Mouse (Mus musculus) cerebellum, adult 9-11 months (tissue): ENCODE measurements at regions not wholly inside any gene's neighbourhood (a gene's known extent, or its start where the extent isn't known, plus 50 kb on each side); places are given as distances from the start of the nearest gene placed in this dataset.
A peak's percentile ranks its signal among the peaks of the same experiment; 100 is the strongest.

Source experiments
- DNase-seq: peaks from one replicate; pipeline ENCODE4 v3.0.0; 2022

- no peak for DNase-seq
These were observed 119.1 kb upstream of the Nbea start for GRCm38 (mm10) chr3:56302346-56303185.

DNA sequence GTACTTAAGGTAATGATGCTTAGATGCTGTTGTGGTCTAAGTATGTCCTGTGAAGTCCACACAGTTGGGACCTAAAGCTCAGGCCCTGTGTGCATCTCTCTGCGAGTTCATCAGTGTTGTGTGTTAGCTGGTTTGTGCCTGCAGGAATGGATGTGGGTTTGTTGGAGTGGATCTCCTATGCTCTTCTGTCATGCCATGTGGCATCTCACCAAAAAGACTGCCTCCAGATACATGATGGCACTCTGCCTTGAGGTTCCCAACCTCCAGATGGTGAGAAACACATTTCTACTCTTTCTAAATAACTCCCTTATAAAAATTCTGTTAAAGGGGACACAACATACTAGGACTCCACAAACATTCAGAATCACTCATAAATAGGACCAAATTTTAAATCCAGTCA is 117.3 kb upstream of the Nbea start:
- peak; percentile 68 for DNase-seq

- DNase-seq, result no peak
These were observed 112.1 kb upstream of the Nbea start for GRCm38 (mm10) chr3:56295578-56295977.

- DNase-seq, result no peak
These were observed 98.0 kb upstream of the Nbea start for GRCm38 (mm10) chr3:56281507-56281906.

DNA sequence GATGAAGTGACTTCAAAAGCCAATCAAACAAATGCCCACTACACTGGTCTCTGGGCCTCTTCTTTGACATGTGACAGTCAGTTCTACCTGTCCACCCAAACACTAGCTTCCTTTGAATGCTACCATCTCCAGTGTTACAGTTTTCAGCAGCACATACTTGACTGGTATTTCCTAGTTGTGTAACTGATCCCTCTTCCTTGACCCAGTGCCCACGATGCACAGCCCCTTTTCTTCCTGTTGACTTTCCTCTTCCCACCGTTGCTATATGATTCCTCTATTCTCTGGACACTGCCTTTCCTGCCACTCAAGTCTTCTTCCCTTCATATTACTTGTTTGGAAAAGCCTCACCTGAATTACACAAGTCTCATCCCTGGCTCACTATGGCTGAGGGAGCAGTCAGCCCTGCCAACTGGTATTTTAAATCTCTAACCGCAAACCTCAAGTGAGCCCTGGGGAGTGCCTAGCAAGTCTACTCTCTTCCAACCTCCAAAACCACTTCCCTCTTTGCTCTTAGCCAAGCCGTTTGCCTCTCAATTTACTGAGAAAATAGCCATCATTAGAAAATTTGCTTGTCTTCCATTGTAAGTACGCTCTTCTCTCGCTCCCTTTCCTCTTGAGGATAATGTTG is 96.9 kb upstream of the Nbea start:
- DNase-seq, result no peak

- DNase-seq, result no peak
These were observed 89.1 kb upstream of the Nbea start for GRCm38 (mm10) chr3:56272587-56272986.

GRCm38 (mm10) chr3:56270241-56270830 is 86.8 kb upstream of the Nbea start:
- no peak for DNase-seq

GRCm38 (mm10) chr3:56261800-56262561 is 78.5 kb upstream of the Nbea start:
- no peak for DNase-seq

- DNase-seq, result no peak
These were observed 72.8 kb upstream of the Nbea start for GRCm38 (mm10) chr3:56256271-56256670.

GRCm38 (mm10) chr3:56244370-56244769 is 60.9 kb upstream of the Nbea start:
- DNase-seq, result no peak

DNA sequence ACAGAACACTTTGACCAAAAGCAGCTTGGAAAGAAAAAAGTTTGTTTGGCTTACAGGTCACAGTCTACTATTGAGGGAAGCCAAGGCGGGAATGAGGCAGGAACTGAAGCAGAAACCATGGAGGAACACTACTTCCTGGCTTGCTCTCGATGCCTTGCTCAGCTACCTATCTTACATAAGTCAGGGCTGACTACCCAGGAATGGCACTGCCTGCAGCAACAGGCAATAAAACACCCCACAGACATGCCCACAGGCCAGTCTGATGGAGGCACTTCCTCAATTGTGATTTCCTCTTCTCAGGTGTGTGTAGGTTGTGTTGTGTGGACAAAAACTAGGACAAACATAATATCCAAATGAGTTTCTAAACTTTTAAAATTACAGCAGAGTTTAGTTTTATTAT is 54.7 kb upstream of the Nbea start:
- no peak for DNase-seq

DNA sequence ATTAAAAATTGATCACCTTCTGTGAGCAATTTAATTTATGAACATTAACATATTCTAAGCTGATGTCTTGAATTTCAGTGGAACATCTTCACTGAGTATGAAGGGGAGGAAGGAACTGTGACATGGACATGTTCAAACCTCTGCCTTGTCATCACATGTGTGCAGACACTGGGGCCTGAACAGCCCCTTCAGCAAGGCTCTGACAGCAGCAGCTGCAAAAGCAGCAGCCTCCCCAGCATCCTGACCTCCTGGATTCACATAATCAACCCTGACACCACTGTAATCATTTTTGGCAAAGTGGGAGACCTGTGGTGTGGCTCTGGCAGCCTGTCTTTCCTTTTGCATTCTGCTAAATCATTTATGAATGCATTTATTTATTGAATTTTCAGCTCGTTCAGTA is 52.7 kb upstream of the Nbea start:
- DNase-seq, result no peak
